Mouse (Mus musculus): ENCODE measurements around the gene Ankrd33.

The Ankrd33 gene

DNA sequence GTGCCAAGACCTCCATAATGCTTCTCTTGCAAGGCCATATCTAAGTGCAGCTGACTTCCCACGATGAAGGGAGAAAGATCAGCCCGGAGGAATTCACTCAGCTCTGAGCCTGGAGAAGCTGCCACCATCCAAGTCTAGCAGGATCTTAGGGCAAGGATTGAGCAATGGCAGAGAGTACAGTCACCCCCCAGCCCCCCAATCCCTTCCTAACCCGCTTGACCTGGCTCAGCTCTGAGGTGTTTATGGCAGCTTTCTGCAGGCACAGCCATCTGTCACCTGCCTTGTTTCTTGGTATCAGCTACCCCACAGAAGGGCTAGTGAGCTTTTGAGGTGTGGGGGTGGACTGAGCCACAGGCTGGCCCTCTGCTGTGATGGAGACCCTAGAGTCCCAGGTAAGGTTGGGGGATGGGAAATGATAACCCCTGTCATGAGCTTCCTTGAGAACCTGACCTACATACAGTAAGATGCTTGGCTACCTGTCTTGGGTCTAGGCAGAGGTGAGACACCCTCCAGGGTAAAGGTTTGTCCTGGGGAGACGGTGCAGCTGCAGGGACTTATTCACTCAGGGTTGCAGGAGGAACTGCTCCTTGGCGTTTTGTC, at the start of gene Ankrd33:
Ankrd33 (plus strand) TSS at position 245 of the 600 bp plus-strand sequence.
- no peak for DNase-seq

DNA sequence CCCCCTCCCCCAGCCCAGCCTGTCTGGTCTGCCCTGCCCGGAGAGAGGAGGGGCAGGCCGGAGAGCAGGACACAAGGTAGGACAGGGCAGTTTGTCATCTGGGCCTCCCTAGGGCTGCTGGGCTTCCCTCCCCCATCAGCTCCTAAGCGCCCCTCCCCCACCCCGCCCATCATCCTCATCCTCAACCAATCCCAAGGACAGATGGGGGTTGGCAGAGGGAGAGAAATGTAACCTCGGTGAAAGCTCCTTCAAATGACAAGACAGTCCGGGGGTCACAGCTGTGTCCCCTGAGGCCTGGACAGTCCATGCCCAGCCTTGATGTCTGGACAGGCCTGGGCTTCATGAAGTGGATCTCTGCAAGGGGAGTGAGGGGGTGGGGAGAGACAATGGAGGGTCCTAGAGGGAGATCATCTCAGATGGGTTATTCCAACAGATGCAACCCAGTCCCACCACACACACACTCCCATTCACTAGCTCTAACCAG, 49.1 kb upstream of the Ankrd33 start:
- DNase-seq = no peak

DNA sequence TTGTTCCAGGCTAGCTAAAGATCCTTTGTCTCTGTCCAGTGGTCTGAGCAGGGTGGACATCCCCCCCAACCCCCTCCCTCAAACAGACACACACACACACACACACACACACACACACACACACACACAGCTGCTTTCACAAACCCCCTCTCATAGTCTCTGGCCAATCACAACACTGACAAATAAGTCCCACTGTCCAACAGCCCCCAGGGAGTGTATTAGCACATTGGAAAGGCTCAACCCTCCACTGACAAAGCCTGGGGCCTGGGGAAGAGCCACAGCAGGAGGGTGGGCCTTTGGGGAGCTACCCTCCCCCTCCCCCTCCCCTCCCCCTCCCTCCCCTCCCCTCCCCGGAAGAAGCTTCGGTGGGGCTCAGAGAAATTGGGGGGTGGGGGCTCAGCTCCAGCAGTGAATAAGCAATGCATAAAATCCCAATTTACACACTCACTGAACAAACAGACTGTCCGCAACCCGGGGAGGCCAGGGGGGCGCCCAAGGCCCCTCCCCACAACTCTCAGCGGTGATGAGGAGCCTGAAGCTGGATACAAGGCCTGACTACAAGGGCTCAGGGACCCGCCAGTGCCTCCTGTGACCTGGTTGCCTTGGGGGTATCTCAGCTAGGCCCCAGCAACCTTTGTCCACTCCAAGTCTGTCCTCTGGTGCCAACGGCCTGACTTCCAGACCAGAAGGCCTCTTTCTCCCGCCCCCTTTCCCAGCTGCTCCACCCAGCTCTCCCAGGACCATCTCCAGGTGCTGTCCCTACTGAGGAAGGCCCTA, 48.4 kb upstream of the Ankrd33 start:
- DNase-seq = peak in 1 of 2 experiments; percentile 67

DNA sequence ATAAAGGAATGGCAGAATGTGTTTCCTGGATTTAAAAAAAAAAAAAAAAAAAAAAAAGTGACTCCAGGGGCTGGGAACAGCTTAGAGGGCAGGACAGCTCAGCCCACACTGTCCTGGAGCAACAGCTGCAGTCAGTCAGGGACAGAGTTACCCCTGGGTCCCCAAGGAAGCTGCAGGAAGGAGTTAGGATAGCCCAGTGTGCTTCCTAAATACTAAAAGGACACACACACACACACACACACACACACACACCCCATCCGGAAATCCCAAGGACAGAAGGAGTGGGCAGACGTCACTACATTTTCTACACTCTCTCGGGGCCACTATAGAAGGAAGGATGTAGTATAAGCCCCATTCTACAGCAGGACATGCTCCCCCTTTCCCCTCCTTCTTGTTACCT, 47.5 kb upstream of the Ankrd33 start:
- DNase-seq = no peak

GRCm38 (mm10) chr15:101068671-101069070, 46.9 kb upstream of the Ankrd33 start:
- peak in 1 of 2 experiments; percentile 61 for DNase-seq

DNA sequence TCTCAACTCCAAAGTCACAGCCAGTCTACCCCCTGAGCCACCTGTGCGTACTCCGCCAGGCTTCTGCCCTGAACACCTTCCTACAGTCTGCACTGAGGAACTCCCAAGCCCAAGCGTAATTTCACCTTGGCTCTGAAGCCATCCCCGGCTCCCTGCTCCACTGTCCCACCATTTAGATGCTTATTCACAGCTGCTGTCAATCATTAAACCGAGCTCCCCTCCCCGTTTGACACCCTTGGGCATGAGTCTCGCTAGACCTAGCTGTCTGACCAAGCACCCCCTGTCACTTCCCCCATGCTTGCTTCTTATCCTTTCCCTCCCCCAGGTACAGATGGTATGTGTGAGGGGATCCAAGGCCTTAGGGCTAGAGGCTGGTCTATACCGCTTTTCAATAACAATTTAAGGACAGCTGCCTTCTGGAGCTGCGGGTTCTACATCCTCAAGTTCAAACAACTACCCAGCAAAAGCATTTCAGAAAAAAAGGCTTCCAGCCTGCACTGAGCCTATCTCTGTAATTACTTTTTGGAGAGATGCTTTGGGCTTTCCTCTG, 45.8 kb upstream of the Ankrd33 start:
- DNase-seq = peak; percentile 86 to 87

DNA sequence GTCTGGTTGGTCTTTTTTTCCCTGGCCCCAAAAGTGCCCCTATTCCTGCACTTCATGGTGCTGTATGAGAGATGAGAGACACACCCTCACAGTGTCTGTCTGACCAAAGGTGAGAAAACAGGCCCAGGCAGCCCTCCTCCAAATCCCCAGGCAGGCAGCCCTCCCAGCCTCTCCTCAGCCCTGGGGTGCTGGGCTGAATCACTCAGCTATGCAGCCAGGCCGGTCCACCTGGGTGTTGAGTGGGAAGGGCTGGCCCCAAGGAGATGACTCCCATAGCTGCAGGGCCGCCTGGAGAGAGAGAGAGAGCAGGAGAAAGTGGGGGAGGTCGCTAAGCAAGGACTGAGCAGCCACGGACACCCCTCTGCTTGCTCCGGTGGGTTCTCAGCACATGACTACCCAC, 44.8 kb upstream of the Ankrd33 start:
- DNase-seq = peak in 1 of 2 experiments; percentile 68

- DNase-seq = no peak
Observed at GRCm38 (mm10) chr15:101072736-101073135, 42.8 kb upstream of the Ankrd33 start.

GRCm38 (mm10) chr15:101074067-101074466, 41.5 kb upstream of the Ankrd33 start:
- no peak for DNase-seq

DNA sequence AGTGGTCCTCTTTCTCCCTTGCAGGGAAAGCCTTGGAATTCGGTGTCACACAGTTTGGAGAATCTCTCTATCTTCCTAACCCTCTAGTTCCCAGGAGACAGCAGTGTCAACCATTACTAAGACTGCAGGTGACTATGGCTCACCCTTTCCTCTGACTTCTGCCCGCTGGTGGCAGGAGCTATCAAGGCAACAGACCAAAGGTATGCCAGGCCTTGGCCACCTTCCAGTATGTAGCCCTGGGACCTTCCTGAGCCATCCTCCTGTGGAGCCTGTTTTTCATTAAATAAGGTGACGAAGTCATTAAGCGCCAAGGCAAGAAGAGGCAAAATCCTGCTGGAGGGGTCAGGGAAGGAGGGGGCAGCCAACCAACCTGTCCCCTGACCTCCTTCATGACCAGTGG, 40.4 kb upstream of the Ankrd33 start:
- DNase-seq = peak; percentile 80 to 87

- no peak for DNase-seq
Observed at GRCm38 (mm10) chr15:101075656-101076055, 39.9 kb upstream of the Ankrd33 start.

GRCm38 (mm10) chr15:101076071-101077000, 39.2 kb upstream of the Ankrd33 start:
- peak in 1 of 2 experiments; percentile 51 for DNase-seq

DNA sequence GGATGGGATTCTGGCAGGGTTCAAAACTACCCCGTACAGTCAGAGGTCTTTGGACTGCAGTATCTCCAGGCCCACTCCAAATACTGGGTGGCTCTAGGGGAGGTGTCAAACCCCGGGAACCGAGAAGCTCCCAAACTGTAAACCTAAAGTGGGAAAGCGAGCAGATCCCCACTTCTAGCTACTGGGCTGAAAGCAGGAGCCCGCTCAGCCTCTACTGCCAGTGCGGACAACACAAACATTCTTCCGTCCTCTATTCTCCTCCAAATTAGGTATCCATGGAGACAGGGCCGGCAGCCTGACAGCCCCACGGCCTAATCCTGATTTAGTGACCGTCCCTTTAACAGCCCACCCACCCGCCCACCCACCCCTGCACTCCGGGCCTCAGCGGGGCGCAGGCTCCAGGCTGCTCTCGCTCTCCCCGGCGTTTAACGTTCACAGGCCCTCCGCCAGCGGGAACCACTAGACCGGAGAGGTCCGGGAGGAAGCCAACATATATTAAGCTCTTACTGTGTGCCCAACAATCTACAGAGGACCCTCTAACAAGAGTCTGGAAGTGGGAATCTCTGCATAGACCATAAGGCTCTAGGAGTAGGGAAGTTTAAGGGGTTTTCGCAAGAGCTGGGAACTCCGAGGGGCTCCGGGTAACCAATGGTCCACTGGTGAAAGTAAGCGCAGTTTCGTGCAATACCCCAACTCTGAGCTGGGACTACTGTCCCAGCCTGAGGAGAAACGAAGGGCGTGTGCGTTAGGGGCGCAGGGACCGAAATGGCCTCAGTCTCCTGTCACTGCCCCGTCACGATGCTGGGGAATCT, 38.3 kb upstream of the Ankrd33 start:
- no peak for DNase-seq

GRCm38 (mm10) chr15:101077813-101078730, 37.5 kb upstream of the Ankrd33 start, which contains the start of gene Fignl2:
Fignl2 (minus strand) TSS chr15:101078567.
- peak in 1 of 2 experiments; percentile 50 for DNase-seq

GRCm38 (mm10) chr15:101078731-101079156, 36.8 kb upstream of the Ankrd33 start:
- peak; percentile 96 to 97 for DNase-seq

DNA sequence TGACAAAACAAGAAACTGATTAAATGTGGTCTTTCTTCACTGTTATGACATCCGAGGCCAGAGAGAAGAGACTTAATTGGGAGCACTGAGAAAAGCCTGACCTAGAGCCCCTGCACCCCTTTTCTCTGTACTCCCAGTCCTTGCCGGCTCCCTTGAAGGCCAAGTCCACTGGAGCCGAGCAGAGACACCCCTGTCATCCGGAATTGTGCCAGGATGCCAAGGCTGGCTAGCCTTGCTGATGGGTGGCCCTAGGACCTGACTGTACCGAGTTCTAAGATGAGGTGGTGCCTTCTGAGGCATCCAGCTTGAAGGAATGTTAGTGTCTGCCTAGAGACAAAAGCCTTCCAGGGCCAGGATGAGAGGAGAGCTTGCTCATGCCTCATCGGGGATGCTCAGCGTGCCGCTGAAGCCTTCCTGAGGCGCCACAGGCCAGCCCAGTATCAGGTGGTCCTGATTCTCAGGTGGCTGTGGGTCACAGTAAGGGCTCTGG, 35.5 kb upstream of the Ankrd33 start:
- DNase-seq = no peak

- DNase-seq = no peak
Observed at GRCm38 (mm10) chr15:101081035-101081548, 34.5 kb upstream of the Ankrd33 start.

DNA sequence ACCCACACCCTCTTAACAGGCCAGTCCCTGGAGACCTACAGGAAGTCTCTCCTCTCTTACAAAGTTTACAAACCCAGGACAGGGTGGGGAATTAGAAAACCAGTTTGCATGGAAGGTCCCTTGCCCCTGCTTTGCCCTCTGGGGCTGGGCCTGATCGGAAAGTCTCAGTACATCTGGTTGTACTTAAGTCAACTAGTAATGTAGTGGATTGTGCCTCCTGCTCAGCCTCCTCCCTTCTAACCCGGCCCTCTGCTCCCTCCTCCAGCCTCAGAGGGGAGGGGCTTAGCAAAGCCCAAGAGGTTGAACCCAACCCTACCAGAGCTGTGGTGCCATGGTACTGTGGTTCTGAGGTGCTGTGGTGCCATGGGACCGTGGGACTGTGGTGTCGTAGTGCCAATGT, 33.3 kb upstream of the Ankrd33 start:
- no peak for DNase-seq

GRCm38 (mm10) chr15:101084499-101084898, 31.1 kb upstream of the Ankrd33 start:
- no peak for DNase-seq

DNA sequence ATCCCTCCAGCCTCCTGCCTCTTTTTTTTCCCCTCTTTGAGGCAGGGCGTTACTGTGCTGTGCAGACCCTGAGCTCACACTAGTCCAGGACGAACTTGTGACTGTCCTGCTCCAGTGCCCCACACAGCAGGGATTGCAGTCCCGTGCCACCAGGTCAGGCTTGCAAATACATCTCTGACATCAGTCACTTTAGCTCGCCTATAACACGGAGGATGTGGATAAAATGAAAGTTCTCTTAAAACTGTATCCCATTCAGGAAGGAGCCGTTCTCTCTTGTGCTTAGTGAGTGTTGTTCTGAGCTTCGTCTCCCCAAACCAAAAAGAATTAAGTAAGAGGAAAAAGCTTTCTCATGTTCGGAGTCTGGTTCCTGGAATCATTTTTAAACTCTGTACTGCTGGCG, 29.1 kb upstream of the Ankrd33 start:
- DNase-seq = no peak

All from kidney, adult 8-10 months (tissue).